Mouse (Mus musculus): ENCODE measurements at regions not wholly inside any gene's neighbourhood (a gene's known extent, or its start where the extent isn't known, plus 50 kb on each side); places are given as distances from the start of the nearest gene placed in this dataset.

GRCm38 (mm10) chr5:47185868-47186267, 797.1 kb upstream of the Slit2 start:
- no peak for DNase-seq (ENCODE audit: extremely low spot score in 1 of 2, low spot score in 2 of 2)
- intact Hi-C loops (cut with DNase I): no loop called here

GRCm38 (mm10) chr5:47202164-47202914, 780.6 kb upstream of the Slit2 start:
- DNase-seq (ENCODE audit: extremely low spot score in 1 of 2, low spot score in 2 of 2): no peak
- intact Hi-C loops (cut with DNase I): no loop called here

- no peak for DNase-seq (ENCODE audit: extremely low spot score in 1 of 2, low spot score in 2 of 2)
- intact Hi-C loops (cut with DNase I): no loop called here
These were observed 780.0 kb upstream of the Slit2 start for GRCm38 (mm10) chr5:47202915-47203296.

- DNase-seq (ENCODE audit: extremely low spot score in 1 of 2, low spot score in 2 of 2): no peak
- intact Hi-C loops (cut with DNase I): no loop called here
These were observed 772.4 kb upstream of the Slit2 start for GRCm38 (mm10) chr5:47210542-47210941.

- intact Hi-C loops (cut with DNase I): no loop called here
- no peak for DNase-seq (ENCODE audit: extremely low spot score in 1 of 2, low spot score in 2 of 2)
These were observed 767.5 kb upstream of the Slit2 start for GRCm38 (mm10) chr5:47215421-47215820.

- no peak for DNase-seq (ENCODE audit: extremely low spot score in 1 of 2, low spot score in 2 of 2)
- intact Hi-C loops (cut with DNase I): no loop called here
These were observed 757.7 kb upstream of the Slit2 start for GRCm38 (mm10) chr5:47225247-47225646.

GRCm38 (mm10) chr5:47236094-47236493, 746.8 kb upstream of the Slit2 start:
- intact Hi-C loops (cut with DNase I): no loop called here
- DNase-seq (ENCODE audit: extremely low spot score in 1 of 2, low spot score in 2 of 2): no peak

GRCm38 (mm10) chr5:47240060-47240459, 742.9 kb upstream of the Slit2 start:
- intact Hi-C loops (cut with DNase I): no loop called here
- DNase-seq (ENCODE audit: extremely low spot score in 1 of 2, low spot score in 2 of 2): no peak

- intact Hi-C loops (cut with DNase I): no loop called here
- DNase-seq (ENCODE audit: extremely low spot score in 1 of 2, low spot score in 2 of 2): no peak
These were observed 742.4 kb upstream of the Slit2 start for GRCm38 (mm10) chr5:47240586-47240985.

GRCm38 (mm10) chr5:47254835-47255369, 728.0 kb upstream of the Slit2 start:
- no peak for DNase-seq (ENCODE audit: extremely low spot score in 1 of 2, low spot score in 2 of 2)
- intact Hi-C loops (cut with DNase I): no loop called here

GRCm38 (mm10) chr5:47261658-47262411, 721.1 kb upstream of the Slit2 start:
- intact Hi-C loops (cut with DNase I): no loop called here
- no peak for DNase-seq (ENCODE audit: extremely low spot score in 1 of 2, low spot score in 2 of 2)

- no peak for DNase-seq (ENCODE audit: extremely low spot score in 1 of 2, low spot score in 2 of 2)
- intact Hi-C loops (cut with DNase I): no loop called here
These were observed 710.3 kb upstream of the Slit2 start for GRCm38 (mm10) chr5:47272642-47273041.

- peak in 1 of 2 experiments; percentile 22 for DNase-seq (ENCODE audit: extremely low spot score in 1 of 2, low spot score in 2 of 2)
These were observed 709.3 kb upstream of the Slit2 start for GRCm38 (mm10) chr5:47273389-47274255.

GRCm38 (mm10) chr5:47274256-47274638, 708.7 kb upstream of the Slit2 start:
- intact Hi-C loops (cut with DNase I): no loop called here
- no peak for DNase-seq (ENCODE audit: extremely low spot score in 1 of 2, low spot score in 2 of 2)

More at GRCm38 (mm10) chr5:47273389-47274255, 709.3 kb upstream of the Slit2 start:
- intact Hi-C loops (cut with DNase I): no loop called here

- no peak for DNase-seq (ENCODE audit: extremely low spot score in 1 of 2, low spot score in 2 of 2)
- intact Hi-C loops (cut with DNase I): no loop called here
These were observed 706.4 kb upstream of the Slit2 start for GRCm38 (mm10) chr5:47276231-47277195.

- DNase-seq (ENCODE audit: extremely low spot score in 1 of 2, low spot score in 2 of 2): peak in 1 of 2 experiments; percentile 17
- intact Hi-C loops (cut with DNase I): no loop called here
These were observed 703.3 kb upstream of the Slit2 start for GRCm38 (mm10) chr5:47279630-47280029.

- DNase-seq (ENCODE audit: extremely low spot score in 1 of 2, low spot score in 2 of 2): peak in 1 of 2 experiments; percentile 33
These were observed 683.3 kb upstream of the Slit2 start for GRCm38 (mm10) chr5:47299602-47300001.

GRCm38 (mm10) chr5:47317506-47317905, 665.4 kb upstream of the Slit2 start:
- DNase-seq (ENCODE audit: extremely low spot score in 1 of 2, low spot score in 2 of 2): no peak
- intact Hi-C loops (cut with DNase I): no loop called here

More at GRCm38 (mm10) chr5:47299602-47300001, 683.3 kb upstream of the Slit2 start:
- intact Hi-C loops (cut with DNase I): no loop called here

All from left cerebral cortex, postnatal 10 days (tissue).